Mouse (Mus musculus): Measurements from ENCODE around the gene Hoxb1.
A peak's percentile ranks its signal among the peaks of the same experiment; 100 is the strongest.

Gene Hoxb1

DNA sequence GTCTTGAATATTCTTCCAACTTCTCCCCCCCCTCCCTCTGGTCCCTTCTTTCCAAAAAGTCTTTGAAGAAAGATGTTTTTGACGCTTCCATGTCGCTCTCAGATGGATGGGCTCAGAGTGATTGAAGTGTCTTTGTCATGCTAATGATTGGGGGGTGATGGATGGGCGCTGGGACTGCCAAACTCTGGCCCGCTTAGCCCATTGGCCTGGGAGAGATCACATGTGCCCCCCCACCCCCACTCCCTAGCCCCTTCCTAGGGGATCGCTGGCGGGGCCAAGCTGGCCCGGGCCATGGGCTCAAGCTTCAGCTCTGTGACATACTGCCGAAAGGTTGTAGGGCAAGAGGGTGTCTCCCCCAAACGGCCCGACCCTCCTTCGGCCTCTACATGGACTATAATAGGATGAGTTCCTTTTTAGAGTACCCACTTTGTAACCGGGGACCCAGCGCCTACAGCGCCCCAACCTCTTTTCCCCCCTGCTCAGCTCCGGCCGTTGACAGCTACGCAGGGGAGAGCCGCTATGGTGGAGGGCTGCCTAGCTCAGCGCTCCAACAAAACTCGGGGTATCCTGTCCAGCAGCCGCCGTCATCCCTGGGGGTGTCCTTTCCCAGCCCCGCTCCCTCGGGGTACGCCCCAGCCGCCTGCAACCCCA, at the start of gene Hoxb1:
Hoxb1 (plus strand) TSS at position 312 of the 651 bp plus-strand sequence.
- DNase-seq (ENCODE audit: low spot score in 2 of 2) = no peak

DNA sequence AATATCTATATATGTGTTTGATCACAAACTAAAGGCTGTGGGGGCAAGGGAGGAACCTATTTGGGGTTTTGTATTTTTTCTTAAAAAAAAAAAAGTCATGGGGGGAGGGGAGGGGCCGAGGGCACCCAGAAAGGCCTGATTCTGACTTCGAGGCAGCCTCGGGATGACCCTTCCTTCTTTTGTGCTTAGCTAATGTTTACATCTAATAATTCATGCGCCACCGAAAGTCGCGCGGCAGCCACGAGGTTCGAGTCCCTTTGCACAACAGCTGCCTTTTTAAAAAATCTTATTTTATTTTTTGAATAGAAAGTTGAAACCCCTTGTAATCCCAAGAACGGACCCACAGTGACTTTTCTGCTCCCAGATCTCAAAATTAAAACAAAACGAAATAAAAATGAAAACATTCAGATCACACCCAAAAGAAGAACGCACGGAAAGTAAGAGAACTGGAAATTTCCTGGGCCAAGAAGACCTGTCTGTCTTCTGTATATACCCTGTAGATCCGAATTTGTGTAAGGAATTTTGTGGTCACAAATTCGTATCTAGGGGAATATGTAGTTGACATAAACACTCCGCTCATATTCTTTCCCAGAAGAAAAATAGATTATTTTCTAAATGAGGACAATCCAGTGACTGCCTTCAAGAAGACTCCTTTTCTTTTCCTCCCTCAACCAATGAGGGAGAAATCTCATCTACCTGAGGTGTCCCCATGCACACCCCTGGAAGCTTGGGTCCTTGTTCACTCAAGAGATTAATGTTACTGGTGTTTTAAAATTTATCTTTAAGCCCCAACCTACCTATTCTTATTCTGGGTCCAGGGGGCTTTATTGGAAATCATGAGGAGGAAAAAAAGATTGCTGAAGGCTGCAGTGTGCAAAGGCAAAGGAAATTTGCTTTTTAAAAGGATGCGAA, 48.6 kb upstream of the Hoxb1 start:
- no peak for DNase-seq (ENCODE audit: low spot score in 2 of 2)

DNA sequence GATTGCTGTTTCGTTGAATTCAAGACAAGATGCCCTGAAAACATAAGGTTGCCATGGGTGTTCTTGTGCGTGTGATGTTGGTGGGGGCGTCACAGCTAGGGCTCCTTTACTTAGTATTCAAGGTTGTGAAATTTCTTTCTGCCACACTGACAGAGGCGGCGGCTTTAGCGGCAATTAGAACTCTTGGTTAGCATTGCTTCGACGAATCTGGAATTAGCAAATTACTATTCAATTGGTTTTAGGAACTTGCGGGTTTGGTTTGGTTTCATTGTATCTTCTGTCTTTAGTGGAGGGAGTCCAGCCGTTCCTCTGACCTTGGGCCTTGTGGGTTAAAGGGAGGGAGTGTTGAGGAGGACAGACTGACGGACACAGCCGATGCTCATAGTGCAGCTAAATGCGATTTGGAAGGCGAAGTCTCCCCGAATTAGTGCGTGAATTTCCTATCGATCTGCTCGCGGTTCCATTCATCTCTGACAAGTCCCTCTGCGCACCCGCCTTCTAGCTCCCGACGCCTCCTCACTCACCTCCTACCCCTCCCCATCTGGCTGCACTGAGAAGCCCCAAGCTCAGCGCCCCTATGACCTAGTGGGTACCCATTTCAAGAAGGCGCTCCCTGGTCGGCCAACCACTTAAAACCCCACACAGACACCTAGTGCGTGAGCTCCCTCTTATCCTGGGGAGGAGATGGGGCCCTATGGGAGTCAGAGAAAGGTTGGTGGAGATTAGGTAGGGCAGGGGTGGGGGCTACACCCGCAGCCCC, 47.8 kb upstream of the Hoxb1 start, which contains the start of gene Hoxb4:
Hoxb4 (plus strand) TSS at position 660 of the 760 bp plus-strand sequence.
- DNase-seq (ENCODE audit: low spot score in 2 of 2) = no peak

DNA sequence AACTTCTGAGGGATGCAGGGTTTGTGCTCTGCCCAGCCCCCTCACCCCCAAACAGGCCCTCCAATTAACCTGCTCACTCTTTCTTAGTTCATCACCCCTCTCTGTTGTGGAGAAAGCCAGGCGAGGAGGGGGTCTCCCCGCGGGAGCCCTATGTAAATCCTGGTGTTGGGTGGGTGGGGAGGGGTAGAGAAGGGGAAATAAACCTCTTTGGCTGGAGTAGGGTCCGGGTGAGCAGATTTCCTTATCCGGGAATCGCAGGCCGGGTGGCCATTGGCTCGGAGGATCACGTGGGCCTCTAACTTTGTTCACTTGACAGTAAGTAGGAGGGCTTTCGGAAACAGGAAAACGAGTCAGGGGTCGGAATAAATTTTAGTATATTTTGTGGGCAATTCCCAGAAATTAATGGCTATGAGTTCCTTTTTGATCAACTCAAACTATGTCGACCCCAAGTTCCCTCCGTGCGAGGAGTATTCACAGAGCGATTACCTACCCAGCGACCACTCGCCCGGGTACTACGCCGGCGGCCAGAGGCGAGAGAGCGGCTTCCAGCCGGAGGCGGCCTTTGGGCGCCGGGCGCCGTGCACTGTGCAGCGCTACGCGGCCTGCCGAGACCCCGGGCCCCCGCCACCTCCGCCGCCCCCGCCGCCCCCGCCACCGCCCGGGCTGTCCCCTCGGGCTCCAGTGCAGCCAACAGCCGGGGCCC, 47.0 kb upstream of the Hoxb1 start:
- DNase-seq (ENCODE audit: low spot score in 2 of 2) = no peak

DNA sequence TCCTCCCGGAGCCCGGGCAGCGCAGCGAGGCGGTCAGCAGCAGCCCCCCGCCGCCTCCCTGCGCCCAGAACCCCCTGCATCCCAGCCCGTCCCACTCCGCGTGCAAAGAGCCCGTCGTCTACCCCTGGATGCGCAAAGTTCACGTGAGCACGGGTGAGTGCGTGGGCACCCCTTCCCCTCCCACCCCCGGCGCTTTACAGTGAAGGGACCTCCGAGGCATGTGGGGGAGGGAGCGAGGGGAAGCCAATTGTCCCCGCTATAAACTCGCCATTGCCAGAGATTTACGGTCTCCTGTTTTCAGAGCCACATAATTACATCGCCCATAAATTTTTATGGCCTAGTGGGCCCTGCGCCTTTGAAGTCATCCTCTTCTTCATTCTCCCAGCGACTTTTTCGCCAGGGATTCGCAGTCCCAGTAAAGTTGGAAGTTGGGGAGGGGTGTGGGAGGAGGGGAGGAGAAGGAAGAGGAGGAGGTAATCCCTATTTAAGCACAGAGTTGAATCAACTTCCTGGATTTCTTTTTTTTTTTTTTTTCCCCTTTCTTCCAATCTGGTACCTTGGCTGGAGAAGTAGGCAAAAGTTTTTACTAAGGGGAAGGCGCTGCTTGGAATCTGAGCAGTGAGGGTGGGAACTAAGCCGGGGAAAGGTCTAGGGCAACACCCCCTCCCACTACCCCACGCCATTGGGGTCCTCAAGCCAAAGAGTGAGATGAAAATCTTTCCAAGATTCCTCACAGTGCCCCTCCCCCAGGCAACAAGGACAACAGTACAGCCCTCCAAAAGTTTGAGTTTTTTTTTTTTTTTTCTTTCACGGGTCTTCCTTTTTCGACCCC, 46.3 kb upstream of the Hoxb1 start:
- no peak for DNase-seq (ENCODE audit: low spot score in 2 of 2)

DNA sequence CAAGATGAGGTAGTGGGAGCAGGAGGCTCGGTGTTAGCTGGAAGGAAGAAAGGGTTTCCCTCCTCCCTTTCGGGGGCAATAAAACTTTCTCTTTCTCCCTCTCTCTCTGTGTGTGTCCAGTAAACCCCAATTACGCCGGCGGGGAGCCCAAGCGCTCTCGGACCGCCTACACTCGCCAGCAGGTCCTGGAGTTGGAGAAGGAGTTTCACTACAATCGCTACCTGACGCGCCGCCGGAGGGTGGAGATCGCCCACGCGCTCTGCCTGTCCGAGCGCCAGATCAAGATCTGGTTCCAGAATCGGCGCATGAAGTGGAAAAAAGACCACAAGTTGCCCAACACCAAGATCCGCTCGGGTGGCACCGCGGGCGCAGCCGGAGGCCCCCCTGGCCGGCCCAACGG, 45.6 kb upstream of the Hoxb1 start:
- DNase-seq (ENCODE audit: low spot score in 2 of 2) = peak in 1 of 2 experiments; percentile 62

DNA sequence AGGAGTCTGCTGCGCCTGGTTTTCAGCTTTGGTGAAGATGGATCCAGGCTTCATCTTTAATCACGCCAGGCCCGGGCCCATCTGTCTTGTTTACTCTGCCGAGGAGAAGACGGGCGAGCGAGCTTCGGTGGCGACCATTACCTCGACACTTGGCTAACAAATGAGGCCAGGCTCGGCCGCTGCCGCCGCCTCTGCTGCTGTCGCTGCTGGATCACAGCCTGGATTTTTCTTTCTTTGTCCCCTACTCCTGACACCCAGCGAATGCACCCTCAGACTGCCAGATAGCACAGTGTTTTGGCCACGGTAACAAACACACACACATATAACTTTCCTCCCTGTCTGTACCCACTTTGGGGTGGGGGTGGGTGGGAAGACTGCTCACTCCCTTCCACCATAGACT, 44.9 kb upstream of the Hoxb1 start:
- DNase-seq (ENCODE audit: low spot score in 2 of 2) = no peak

DNA sequence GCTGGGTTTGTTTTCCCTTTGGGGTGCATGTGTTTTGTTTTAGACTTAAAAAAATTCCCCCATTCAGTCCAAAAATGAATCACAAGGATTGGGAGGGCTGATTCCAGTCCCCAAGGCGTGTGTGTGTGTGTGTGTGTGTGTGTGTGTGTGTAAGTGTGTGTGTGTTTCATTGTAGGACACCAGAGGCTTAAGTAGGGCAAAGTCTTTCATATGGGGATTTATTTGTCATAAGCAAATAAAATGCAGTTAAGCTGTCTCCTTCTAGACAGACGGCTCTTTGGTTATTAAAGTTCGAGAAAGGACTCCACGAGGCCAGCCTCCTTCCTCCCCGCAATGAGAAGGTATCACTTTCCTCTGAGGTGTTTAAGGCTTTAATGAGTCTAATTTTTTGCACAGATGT, 43.7 kb upstream of the Hoxb1 start:
- no peak for DNase-seq (ENCODE audit: low spot score in 2 of 2)

DNA sequence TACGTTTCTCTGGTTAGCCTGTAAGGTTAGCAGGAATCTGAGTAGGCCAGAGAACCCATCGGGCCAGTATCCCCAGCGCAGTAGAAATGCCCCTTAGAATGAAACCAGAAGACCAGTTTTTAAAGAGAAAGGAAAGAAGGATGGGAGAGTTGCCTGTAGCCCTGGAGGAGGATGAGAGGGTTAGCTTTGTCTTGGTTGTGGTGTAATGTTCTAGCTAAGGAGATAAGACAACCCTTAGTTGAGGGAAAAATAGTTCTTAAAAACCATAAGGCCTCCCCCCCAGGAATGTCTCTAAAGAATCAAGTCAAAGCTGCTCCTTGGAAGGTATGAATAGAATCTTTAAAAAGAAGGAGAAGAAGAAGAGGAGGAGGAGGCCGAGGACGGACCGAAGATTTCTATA, 42.8 kb upstream of the Hoxb1 start:
- DNase-seq (ENCODE audit: low spot score in 2 of 2) = no peak

DNA sequence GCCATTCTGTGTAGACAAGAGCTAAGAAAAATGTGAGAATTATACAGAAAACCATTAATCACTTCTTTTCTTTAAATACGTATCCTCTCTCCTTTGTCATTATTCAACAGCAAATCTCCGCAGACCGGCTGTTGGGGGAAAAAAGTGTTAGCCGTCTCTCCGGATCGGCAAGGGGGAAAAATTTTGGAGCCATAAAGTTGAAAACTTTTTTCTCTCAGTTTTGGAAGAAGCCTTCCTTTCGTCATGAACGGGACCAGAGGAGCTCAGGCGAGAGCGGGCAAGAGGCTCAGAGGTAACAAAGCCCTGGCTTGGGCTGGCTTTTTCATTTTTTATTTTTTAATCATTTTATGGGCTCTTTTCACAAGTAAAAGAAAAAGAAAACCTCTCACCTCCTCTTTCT, 42.4 kb upstream of the Hoxb1 start, which contains the start of gene Hoxb3:
Hoxb3 (plus strand) TSS at position 173 of the 400 bp plus-strand sequence.
- DNase-seq (ENCODE audit: low spot score in 2 of 2) = no peak

DNA sequence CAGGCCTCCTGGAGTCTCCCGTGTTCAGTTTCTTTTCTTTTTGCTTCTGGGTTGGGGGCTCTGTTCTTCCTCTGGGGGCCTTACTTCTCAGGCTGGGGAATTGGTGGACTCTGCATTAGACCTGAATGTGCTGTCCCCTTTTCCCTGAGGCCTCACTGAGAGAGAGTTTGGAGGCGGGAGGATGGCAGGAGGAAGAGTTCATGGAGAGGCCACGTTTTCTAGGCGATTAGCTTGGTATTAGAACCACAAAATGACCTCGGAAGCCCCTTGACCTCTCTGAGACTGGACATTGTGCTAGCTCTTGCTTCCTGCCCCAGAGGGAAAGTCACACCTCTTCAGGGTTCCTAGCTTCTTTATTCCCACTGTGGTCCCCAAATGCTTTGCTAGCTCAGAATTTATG, 41.4 kb upstream of the Hoxb1 start:
- no peak for DNase-seq (ENCODE audit: low spot score in 2 of 2)

DNA sequence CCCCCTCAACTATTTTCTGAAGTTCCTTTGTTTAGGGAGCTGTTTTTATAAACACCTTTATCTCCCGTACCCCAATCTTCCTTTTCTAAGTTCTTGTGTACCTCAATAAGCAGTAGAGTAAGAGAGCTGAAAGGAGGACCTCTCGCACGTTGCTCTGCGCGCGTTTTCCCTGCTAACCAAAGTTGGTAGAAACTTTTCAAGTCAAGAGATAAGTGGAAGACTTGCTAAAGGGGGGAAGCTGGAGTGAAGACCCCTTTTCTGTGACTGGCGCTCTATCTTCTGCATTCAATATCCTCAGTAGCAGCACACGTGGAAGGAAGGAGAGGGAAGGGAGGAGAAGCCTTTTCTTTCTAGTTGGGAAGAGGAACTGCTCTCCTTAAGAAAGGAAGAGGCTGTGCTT, 40.6 kb upstream of the Hoxb1 start:
- no peak for DNase-seq (ENCODE audit: low spot score in 2 of 2)

DNA sequence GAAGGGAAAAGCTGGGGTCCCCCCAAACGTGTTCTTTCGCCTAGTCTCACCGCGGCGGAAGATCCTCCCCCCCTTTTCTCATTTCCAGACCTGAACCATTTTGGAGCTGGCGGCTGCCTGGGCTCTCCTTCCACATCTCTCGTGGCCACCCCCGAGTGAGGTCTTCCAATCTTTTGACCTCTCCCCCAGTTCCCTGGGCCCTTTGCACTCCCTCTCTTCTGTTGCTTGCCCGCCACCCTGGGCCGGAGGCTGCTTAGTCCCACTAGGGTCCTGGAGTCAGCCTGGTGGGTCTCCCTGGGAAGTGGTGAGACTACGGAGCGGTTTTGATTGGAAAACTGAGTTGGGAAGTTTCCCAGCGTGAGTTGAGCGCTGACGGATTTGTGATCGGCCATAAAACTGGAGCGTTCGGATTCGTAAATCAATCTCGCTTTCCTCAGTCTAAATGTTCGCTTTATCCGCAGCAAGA, 39.8 kb upstream of the Hoxb1 start:
- no peak for DNase-seq (ENCODE audit: low spot score in 2 of 2)

DNA sequence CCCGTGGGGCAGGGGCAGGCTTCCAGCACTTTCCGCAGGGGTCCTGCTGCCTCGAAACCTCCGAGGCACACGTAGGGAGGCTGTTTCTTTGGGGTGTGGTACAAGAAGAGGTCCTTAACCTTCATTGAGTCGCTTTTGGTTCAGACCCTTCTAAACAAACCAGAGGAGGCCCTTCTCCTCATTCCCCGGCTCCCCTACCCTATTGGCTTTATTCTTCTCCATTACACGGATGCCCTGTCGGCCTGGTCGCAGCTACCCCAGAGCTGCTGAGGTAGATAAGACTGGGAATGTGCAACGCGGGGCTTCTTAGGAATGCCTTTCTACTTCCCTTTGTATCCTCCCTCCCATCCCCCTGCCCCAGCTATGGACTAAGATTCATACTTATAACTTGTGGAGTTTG, 38.8 kb upstream of the Hoxb1 start:
- DNase-seq (ENCODE audit: low spot score in 2 of 2) = no peak

DNA sequence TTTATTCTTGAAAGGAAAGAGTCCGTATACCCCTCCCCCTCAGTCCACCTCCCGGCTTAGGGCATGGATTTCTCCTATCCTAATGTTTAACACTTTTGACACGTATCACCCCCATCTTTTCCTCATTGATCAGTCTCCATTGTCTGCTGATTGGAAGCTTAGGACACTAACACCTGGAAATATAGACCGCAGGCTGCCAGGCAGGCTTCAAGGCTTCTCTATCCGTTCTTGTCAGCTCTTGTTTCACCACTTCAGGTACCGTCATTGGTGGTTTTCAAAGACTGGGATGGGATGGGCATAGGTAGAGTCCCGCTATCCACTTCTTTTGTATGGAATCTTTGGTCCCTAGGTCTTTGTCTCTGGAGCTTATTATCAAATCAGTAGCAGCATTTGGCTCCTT, 38.4 kb upstream of the Hoxb1 start:
- DNase-seq (ENCODE audit: low spot score in 2 of 2) = no peak

DNA sequence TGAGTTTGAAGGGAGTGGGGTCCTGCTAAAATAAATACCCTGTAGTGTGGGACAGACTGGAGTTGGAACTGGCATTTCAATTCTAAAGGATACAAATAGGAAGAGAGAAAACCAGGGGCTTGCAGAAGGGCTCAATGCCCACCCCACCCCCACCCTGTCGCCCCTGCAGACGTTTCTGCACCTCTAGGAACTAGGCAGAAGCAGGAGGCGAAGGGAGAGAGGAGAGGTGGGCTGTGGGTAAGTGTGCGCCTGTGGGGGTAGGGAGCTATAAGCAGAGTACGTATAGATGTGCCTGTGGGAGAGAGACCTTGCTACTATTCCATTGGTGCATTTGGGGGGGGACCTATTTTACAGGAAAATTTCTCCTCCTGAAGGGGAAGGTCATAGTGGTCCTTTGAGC, 37.8 kb upstream of the Hoxb1 start:
- DNase-seq (ENCODE audit: low spot score in 2 of 2) = no peak

DNA sequence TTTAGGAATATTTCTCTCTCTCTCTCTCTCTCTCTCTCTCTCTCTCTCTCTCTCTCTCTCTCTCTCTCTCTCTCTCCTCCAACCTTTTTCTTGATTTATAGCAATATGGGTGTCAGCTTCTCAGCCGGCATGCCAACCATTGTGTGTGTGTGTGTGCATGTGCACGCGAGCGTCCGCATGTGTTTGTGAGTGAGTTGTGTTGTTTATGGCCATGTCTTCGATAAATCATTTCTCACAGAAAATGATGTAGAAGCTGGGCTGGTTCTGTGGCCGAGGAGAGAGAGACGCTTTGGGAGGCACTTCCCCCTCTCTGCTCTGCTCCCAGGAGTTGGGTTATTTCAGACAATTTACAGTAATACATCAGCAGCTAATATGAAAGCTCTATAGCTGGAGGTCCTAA, 36.9 kb upstream of the Hoxb1 start:
- no peak for DNase-seq (ENCODE audit: low spot score in 2 of 2)

DNA sequence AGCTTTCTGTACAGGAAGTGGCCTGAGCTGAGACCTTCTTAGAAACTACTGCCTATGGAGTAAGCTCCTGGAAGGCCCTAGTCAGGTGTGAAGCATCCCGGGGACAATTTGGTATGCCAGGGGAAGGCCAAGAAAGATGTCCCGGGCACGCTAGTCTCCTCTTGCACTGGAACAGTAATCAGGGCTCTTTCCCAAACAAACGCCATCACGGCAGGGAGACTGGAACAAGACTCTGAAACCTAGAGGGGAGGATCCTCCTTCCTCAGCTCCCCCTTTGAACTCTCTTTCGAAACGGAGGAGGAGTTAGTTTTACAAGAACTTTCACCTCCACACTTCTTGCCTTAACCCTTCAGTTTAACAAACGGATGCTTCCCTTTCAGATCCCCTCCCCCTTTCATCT, 33.4 kb upstream of the Hoxb1 start:
- DNase-seq (ENCODE audit: low spot score in 2 of 2) = no peak

DNA sequence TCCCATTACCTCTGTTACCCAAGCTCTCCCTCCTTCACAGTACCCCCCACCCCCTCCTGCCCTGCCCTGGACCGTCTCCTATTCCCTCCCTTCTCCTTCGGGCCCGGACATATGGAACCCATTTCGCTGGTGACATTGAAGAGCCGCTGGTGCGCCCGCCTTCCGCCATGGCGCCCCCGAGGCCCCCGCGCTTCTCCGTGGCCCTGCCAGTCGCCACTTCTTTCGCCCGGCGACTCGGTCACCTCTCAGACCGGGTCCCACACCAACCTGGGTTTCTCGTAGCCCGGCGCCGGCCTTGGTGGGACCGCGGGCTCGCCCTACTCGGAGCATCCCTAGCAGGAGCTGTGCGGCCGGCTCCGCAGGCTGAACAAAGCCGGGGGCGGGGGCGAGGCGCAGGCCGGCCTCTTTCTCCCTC, 32.9 kb upstream of the Hoxb1 start:
- no peak for DNase-seq (ENCODE audit: low spot score in 2 of 2)

DNA sequence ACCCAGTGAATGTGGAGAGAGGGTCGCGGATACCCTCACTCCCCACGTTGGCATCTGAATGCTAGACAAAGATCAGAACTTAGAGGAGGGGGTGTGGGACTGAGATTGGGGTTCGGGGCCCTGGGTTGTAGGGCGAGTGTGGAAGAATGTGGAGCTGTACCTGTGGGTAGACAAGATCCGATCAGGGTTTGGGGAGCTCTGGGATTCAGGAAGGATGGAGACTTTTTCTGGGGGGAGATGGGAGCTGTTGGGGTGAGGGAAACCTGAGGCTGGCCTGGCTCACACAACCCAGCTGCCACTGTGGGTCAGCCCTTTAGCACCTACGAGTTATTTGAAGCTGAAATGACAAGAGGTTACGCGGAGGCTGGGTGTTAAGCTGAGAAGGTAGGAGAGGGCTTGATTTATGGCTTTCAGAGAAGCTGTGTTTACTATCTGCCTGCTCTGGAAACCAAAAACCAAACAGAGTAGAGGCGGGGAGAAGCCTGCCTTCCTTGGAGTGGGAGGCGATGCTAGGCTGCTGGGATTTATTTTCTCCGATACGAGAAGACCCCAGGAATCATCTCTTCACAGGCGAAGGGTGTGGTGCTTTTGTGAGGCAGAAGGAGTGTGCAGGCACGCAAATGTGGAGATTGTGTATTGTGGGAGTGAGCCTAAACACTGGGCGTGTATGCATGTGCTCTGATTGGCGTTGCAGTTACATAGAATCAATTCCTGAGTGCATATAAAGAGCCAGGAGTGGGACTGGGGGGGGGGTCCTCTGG, 32.1 kb upstream of the Hoxb1 start:
- DNase-seq (ENCODE audit: low spot score in 2 of 2) = no peak

All from spleen, postnatal 4 days (tissue).